Comparison of ENCODE assay signal across 9 mouse cellular contexts in genomic region chr14:31188771-31189181, GRCm38 (mm10). TPM values are rescaled to one million over a fixed set of nuclear protein-coding genes. Genes with fewer than 3 reads are reported as not detected.
A peak's percentile ranks its signal among the peaks of the same experiment; 100 is the strongest.
DNase-seq lines count a peak whose midpoint lies in the region; ATAC-seq and TF ChIP-seq lines count a peak whose summit lies in the region.
"Had no signal": no experiment of that assay in that cellular context is flagged by ENCODE, and none has a peak within 500 bp of the region (broad histone marks: within the 10 kb centered on the region; RNA-seq: fewer than 3 reads in every experiment).

No protein-coding gene starts in this region.

- 0 out of 2 replicates have a peak, but pooled peaks have one; percentile 29 for ATAC-seq in hindbrain, embryonic 15.5 days (ENCODE audit: low FRiP score, low read depth)
- no peak for ATAC-seq in hindbrain, embryonic 12.5 days (ENCODE audit: low FRiP score)
- ATAC-seq in liver, postnatal 0 days, result peak; percentile 46
- ATAC-seq in monocyte, adult 5-6 weeks (replicated peaks; ENCODE audit: insufficient number of reproducible peaks, low FRiP score, low TSS enrichment, poor library complexity, severe bottlenecking), result peak; percentile 22; the same call in 1 of the 2 replicates
- no peak for ATAC-seq in inflammation-experienced regulatory T-cells, adult 6 months

- WGBS in hindbrain, embryonic 15.5 days, result 55% methylated on average over 6 of the region's 6 CpGs
- WGBS in hindbrain, embryonic 12.5 days, result 68% methylated on average over 6 of the region's 6 CpGs
- 62% methylated on average over 6 of the region's 6 CpGs for WGBS in liver, postnatal 0 days (ENCODE audit: insufficient replicate concordance)

- no peak for TF ChIP-seq POLR2A in bone marrow macrophage, adult 2 months (IDR thresholded peaks at IDR 0.05; ENCODE audit: borderline replicate concordance, low read depth, low read length)

- no peak overlapping the region for H3K4me2 ChIP-seq in hindbrain, embryonic 15.5 days
- no peak overlapping the region for H3K4me2 ChIP-seq in hindbrain, embryonic 12.5 days (replicated peaks)
- H3K4me2 ChIP-seq in liver, postnatal 0 days (ENCODE audit: low read depth, low read length), result no peak overlapping the region

- peak; percentile 60; the same call in 1 of the 2 replicates for TF ChIP-seq EP300 in liver, postnatal 0 days (IDR thresholded peaks at IDR 0.05; ENCODE audit: low read depth)

- H3K9ac ChIP-seq in hindbrain, embryonic 15.5 days, result no peak overlapping the region
- no peak overlapping the region for H3K9ac ChIP-seq in hindbrain, embryonic 12.5 days
- H3K9ac ChIP-seq in liver, postnatal 0 days (replicated peaks), result no peak overlapping the region

- no peak for DNase-seq in liver, postnatal 0 days
- no peak for DNase-seq in thymus, postnatal 14 days
- DNase-seq in layer of hippocampus, adult 8-10 months (ENCODE audit: low spot score in 2 of 2), result no peak
- DNase-seq: retina, postnatal 1 day had no signal

- no peaks in the 10 kb centered on the region for H3K4me1 ChIP-seq in hindbrain, embryonic 15.5 days (replicated peaks)
- H3K4me1 ChIP-seq in hindbrain, embryonic 12.5 days, result no peaks in the 10 kb centered on the region
- peaks cover 90% of the 10 kb centered on the region for H3K4me1 ChIP-seq in bone marrow macrophage, adult 2 months (ENCODE audit: control insufficient read depth, insufficient read depth, low read length)
- H3K4me1 ChIP-seq in liver, postnatal 0 days (ENCODE audit: insufficient read depth), result peaks cover 40% of the 10 kb centered on the region

- peaks cover 87% of the 10 kb centered on the region for H3K36me3 ChIP-seq in hindbrain, embryonic 15.5 days
- H3K36me3 ChIP-seq in hindbrain, embryonic 12.5 days, result peaks cover 98% of the 10 kb centered on the region
- peaks cover 94% of the 10 kb centered on the region for H3K36me3 ChIP-seq in liver, postnatal 0 days (replicated peaks; ENCODE audit: insufficient read depth, low read length)

- no peak overlapping the region for H3K4me3 ChIP-seq in hindbrain, embryonic 15.5 days
- no peak overlapping the region for H3K4me3 ChIP-seq in hindbrain, embryonic 12.5 days
- no peak overlapping the region for H3K4me3 ChIP-seq in bone marrow macrophage, adult 2 months (ENCODE audit: insufficient read depth, low read length)
- no peak overlapping the region for H3K4me3 ChIP-seq in liver, postnatal 0 days (ENCODE audit: low read depth, low read length)

- no peak for TF ChIP-seq CTCF in bone marrow macrophage, adult 2 months (IDR thresholded peaks at IDR 0.05; ENCODE audit: low read depth, low read length)
- TF ChIP-seq CTCF in liver, postnatal 0 days (IDR thresholded peaks at IDR 0.05; ENCODE audit: low read depth), result no peak

- no peaks in the 10 kb centered on the region for H3K9me3 ChIP-seq in hindbrain, embryonic 15.5 days
- H3K9me3 ChIP-seq in hindbrain, embryonic 12.5 days (replicated peaks), result no peaks in the 10 kb centered on the region
- no peaks in the 10 kb centered on the region for H3K9me3 ChIP-seq in liver, postnatal 0 days (ENCODE audit: low read length)

- no peak overlapping the region for H3K27ac ChIP-seq in hindbrain, embryonic 15.5 days (replicated peaks)
- H3K27ac ChIP-seq in hindbrain, embryonic 12.5 days, result no peak overlapping the region
- H3K27ac ChIP-seq in bone marrow macrophage, adult 2 months (ENCODE audit: insufficient read depth, low read depth, low read length), result peak overlapping the region; percentile 100
- peak overlapping the region; percentile 64 for H3K27ac ChIP-seq in liver, postnatal 0 days (ENCODE audit: low read depth)

- H3K27me3 ChIP-seq in hindbrain, embryonic 15.5 days, result no peaks in the 10 kb centered on the region
- H3K27me3 ChIP-seq in hindbrain, embryonic 12.5 days, result no peaks in the 10 kb centered on the region
- H3K27me3 ChIP-seq in liver, postnatal 0 days (ENCODE audit: insufficient read depth, low read length), result no peaks in the 10 kb centered on the region

RNA-seq across cellular contexts. Expression of gene Tnnc1, which starts 19.3 kb away (rescaled TPM):
- polyA plus RNA-seq in hindbrain, embryonic 15.5 days (2015; fragmentation: Nextera tagmentation; extraction: Ambion mirVana), result 3.5 and 4.0 TPM in 2 replicates
- 10.5 and 49.9 TPM in 2 replicates for polyA plus RNA-seq in hindbrain, embryonic 12.5 days (2016; fragmentation: Nextera tagmentation; extraction: Ambion mirVana)
- 4.0 and 4.1 TPM in 2 replicates for polyA plus RNA-seq in bone marrow macrophage, adult 2 months (2012; ENCODE audit: insufficient read depth, insufficient read length, missing spikeins)
- 3.9 and 8.4 TPM in 2 replicates for polyA plus RNA-seq in liver, postnatal 0 days (2015; fragmentation: Nextera tagmentation; extraction: Ambion mirVana)
- not detected in 3 replicates for total RNA-seq in monocyte, adult 5-6 weeks (2017)
- polyA plus RNA-seq in inflammation-experienced regulatory T-cells, adult 6 months (2017; shearing (Covaris generic)), result not detected
- total RNA-seq in layer of hippocampus, adult 8-10 months (2022), result 1 to 10 TPM; 2.3 to 3.7 (median 2.9) TPM

RNA-seq across cellular contexts. Expression of gene Stab1, which starts 20.3 kb away (rescaled TPM):
- 20.9 and 22.4 TPM in 2 replicates for polyA plus RNA-seq in hindbrain, embryonic 15.5 days (2015; fragmentation: Nextera tagmentation; extraction: Ambion mirVana)
- 29.7 and 33.9 TPM in 2 replicates for polyA plus RNA-seq in hindbrain, embryonic 12.5 days (2016; fragmentation: Nextera tagmentation; extraction: Ambion mirVana)
- 1,445 and 1,606 TPM in 2 replicates for polyA plus RNA-seq in bone marrow macrophage, adult 2 months (2012; ENCODE audit: insufficient read depth, insufficient read length, missing spikeins)
- polyA plus RNA-seq in liver, postnatal 0 days (2015; fragmentation: Nextera tagmentation; extraction: Ambion mirVana), result 34.7 and 42.5 TPM in 2 replicates
- not detected in 3 replicates for total RNA-seq in monocyte, adult 5-6 weeks (2017)
- polyA plus RNA-seq in inflammation-experienced regulatory T-cells, adult 6 months (2017; shearing (Covaris generic)), result 1 to 10 TPM; 1.9 to 4.1 (median 2.8) TPM
- total RNA-seq in layer of hippocampus, adult 8-10 months (2022), result 10 to 100 TPM; 17.6 to 27.0 (median 25.1) TPM

RNA-seq across cellular contexts. Expression of gene Nisch, which starts 28.0 kb away (rescaled TPM):
- polyA plus RNA-seq in hindbrain, embryonic 15.5 days (2015; fragmentation: Nextera tagmentation; extraction: Ambion mirVana), result 365 and 382 TPM in 2 replicates
- 464 and 474 TPM in 2 replicates for polyA plus RNA-seq in hindbrain, embryonic 12.5 days (2016; fragmentation: Nextera tagmentation; extraction: Ambion mirVana)
- 366 and 398 TPM in 2 replicates for polyA plus RNA-seq in bone marrow macrophage, adult 2 months (2012; ENCODE audit: insufficient read depth, insufficient read length, missing spikeins)
- polyA plus RNA-seq in liver, postnatal 0 days (2015; fragmentation: Nextera tagmentation; extraction: Ambion mirVana), result 51.1 and 65.0 TPM in 2 replicates
- total RNA-seq in monocyte, adult 5-6 weeks (2017), result 88.8 to 157 TPM (median 111 TPM) in 3 replicates
- 100 to 1,000 TPM in 2 of 3 experiments, 10 to 100 TPM in 1; 77.1 to 218 (median 164) TPM for polyA plus RNA-seq in inflammation-experienced regulatory T-cells, adult 6 months (2017; shearing (Covaris generic))
- total RNA-seq in layer of hippocampus, adult 8-10 months (2022), result 100 to 1,000 TPM; 432 to 530 (median 469) TPM

RNA-seq across cellular contexts. Expression of gene Sema3g, which starts 28.9 kb away (rescaled TPM):
- polyA plus RNA-seq in hindbrain, embryonic 15.5 days (2015; fragmentation: Nextera tagmentation; extraction: Ambion mirVana), result 0.60 and 0.80 TPM in 2 replicates
- polyA plus RNA-seq in hindbrain, embryonic 12.5 days (2016; fragmentation: Nextera tagmentation; extraction: Ambion mirVana), result 0.79 and 1.2 TPM in 2 replicates
- not detected in 2 replicates for polyA plus RNA-seq in bone marrow macrophage, adult 2 months (2012; ENCODE audit: insufficient read depth, insufficient read length, missing spikeins)
- polyA plus RNA-seq in liver, postnatal 0 days (2015; fragmentation: Nextera tagmentation; extraction: Ambion mirVana), result 0.04 and 0.06 TPM in 2 replicates
- total RNA-seq in monocyte, adult 5-6 weeks (2017), result not detected in 3 replicates
- polyA plus RNA-seq in inflammation-experienced regulatory T-cells, adult 6 months (2017; shearing (Covaris generic)), result not detected
- total RNA-seq in layer of hippocampus, adult 8-10 months (2022), result 1 to 10 TPM; 4.7 to 5.9 (median 5.6) TPM

RNA-seq across cellular contexts. Expression of gene Nt5dc2, which starts 57.9 kb away (rescaled TPM):
- 269 and 270 TPM in 2 replicates for polyA plus RNA-seq in hindbrain, embryonic 15.5 days (2015; fragmentation: Nextera tagmentation; extraction: Ambion mirVana)
- 401 and 429 TPM in 2 replicates for polyA plus RNA-seq in hindbrain, embryonic 12.5 days (2016; fragmentation: Nextera tagmentation; extraction: Ambion mirVana)
- 135 and 136 TPM in 2 replicates for polyA plus RNA-seq in bone marrow macrophage, adult 2 months (2012; ENCODE audit: insufficient read depth, insufficient read length, missing spikeins)
- polyA plus RNA-seq in liver, postnatal 0 days (2015; fragmentation: Nextera tagmentation; extraction: Ambion mirVana), result 45.3 and 48.5 TPM in 2 replicates
- 1.7 to 2.7 TPM in 2 of 3 replicates, not detected in the other for total RNA-seq in monocyte, adult 5-6 weeks (2017)
- not detected for polyA plus RNA-seq in inflammation-experienced regulatory T-cells, adult 6 months (2017; shearing (Covaris generic))
- 1 to 10 TPM; 5.9 to 8.8 (median 7.8) TPM for total RNA-seq in layer of hippocampus, adult 8-10 months (2022)

Comparison
In these comparisons a context has a peak if more than half of its experiments do, and no peak if none do; other contexts are left out.
1. ATAC-seq: peak in hindbrain, embryonic 15.5 days (single experiment), liver, postnatal 0 days (single experiment) and monocyte, adult 5-6 weeks (single experiment); none in hindbrain, embryonic 12.5 days (single experiment) and inflammation-experienced regulatory T-cells, adult 6 months (single experiment).
2. H3K27ac ChIP-seq: peak in bone marrow macrophage, adult 2 months (single experiment) and liver, postnatal 0 days (single experiment); none in hindbrain, embryonic 15.5 days (single experiment) and hindbrain, embryonic 12.5 days (single experiment).
3. RNA of gene Stab1, which starts 20.3 kb away (polyA plus RNA-seq): 1,445 to 1,606 TPM in bone marrow macrophage, adult 2 months; 34.7 to 42.5 TPM in liver, postnatal 0 days, 29.7 to 33.9 TPM in hindbrain, embryonic 12.5 days, 20.9 to 22.4 TPM in hindbrain, embryonic 15.5 days and 1.9 to 4.1 TPM in inflammation-experienced regulatory T-cells, adult 6 months; every median in the first group is over 10 times any median in the second.